Mouse (Mus musculus) CH12.LX (cell line): ENCODE results near the gene Spata21. TPM values are rescaled to one million over a fixed set of nuclear protein-coding genes. Genes with fewer than 3 reads are reported as not detected.

Source experiments
- DNase-seq: peaks from one replicate; pipeline ENCODE4 v3.0.0-alpha.2; 2013; ENCODE audit errors: extremely low read depth
- H3K27ac ChIP-seq: 2 replicates; pipeline ENCODE4 v1.5.1; 2012; ENCODE audit warnings: low read depth, mild to moderate bottlenecking, control low read depth, moderate library complexity; ENCODE audit not compliant: insufficient read depth
- H3K27me3 ChIP-seq: replicated peaks from 2 replicates; pipeline ENCODE3; 2012; ENCODE audit warnings: inconsistent platforms
- H3K36me3 ChIP-seq, 2 experiments: replicated peaks in 1 of 2; 2 replicates each; pipeline versions ENCODE3 to v1.6.1; 2012; ENCODE audit warnings: inconsistent platforms in 1 of 2, low read length in 1 of 2, mild to moderate bottlenecking in 1 of 2, mixed read lengths in 1 of 2, moderate library complexity in 1 of 2; ENCODE audit not compliant: control insufficient read depth in 1 of 2, insufficient read depth in 1 of 2
- H3K4me1 ChIP-seq, 2 experiments: 2 replicates each; pipeline ENCODE4 v1.6.1; 2012; ENCODE audit warnings: inconsistent platforms in 1 of 2, moderate library complexity in 1 of 2; ENCODE audit not compliant: insufficient read depth in 2 of 2, control insufficient read depth in 1 of 2
- H3K4me2 ChIP-seq: 2 replicates; pipeline ENCODE4 v1.6.1; 2012; ENCODE audit warnings: low read depth, mild to moderate bottlenecking, control low read depth; ENCODE audit not compliant: poor library complexity, insufficient read depth, severe bottlenecking
- H3K4me3 ChIP-seq, 3 experiments: fragments of 150-350 bp in 1 of 3; sonication (generic) in 1 of 3; replicated peaks in 1 of 3; 2 replicates each; pipeline versions ENCODE3 to v1.5.1; 2011 to 2012; ENCODE audit warnings: low read depth in 2 of 3, low read length in 2 of 3, mild to moderate bottlenecking in 2 of 3, moderate library complexity in 2 of 3, control low read depth in 1 of 3, improper control_type of control experiment in 1 of 3, inconsistent platforms in 1 of 3, mixed read lengths in 1 of 3; ENCODE audit not compliant: poor library complexity in 1 of 3
- H3K79me2 ChIP-seq: replicated peaks from 2 replicates; pipeline ENCODE4 v1.6.1; 2012; ENCODE audit warnings: mild to moderate bottlenecking, moderate library complexity; ENCODE audit not compliant: control insufficient read depth, poor library complexity, insufficient read depth, severe bottlenecking; ENCODE audit errors: extremely low read depth
- H3K9ac ChIP-seq: 2 replicates; pipeline ENCODE4 v1.6.1; 2012; ENCODE audit warnings: low read depth, mild to moderate bottlenecking, control low read depth, moderate library complexity; ENCODE audit not compliant: insufficient read depth
- H3K9me3 ChIP-seq: replicated peaks from 2 replicates; pipeline ENCODE3; 2012; ENCODE audit warnings: low read length, inconsistent platforms, mixed read lengths
- BHLHE40 ChIP-seq: IDR thresholded peaks from 2 replicates; pipeline ENCODE4 v1.6.1; 2011; ENCODE audit warnings: mild to moderate bottlenecking, low read depth, low read length, improper control_type of control experiment
- CHD1 ChIP-seq: IDR thresholded peaks from 2 replicates; pipeline ENCODE4 v1.6.1; 2012; ENCODE audit warnings: low read depth, low read length, improper control_type of control experiment, inconsistent platforms
- CTCF ChIP-seq, 2 experiments: IDR thresholded peaks in 1 of 2; conservative IDR thresholded peaks in 1 of 2; 2 replicates each; pipeline ENCODE4 v1.5.1; 2011 to 2012; ENCODE audit warnings: low read depth in 2 of 2, low read length in 2 of 2, improper control_type of control experiment in 1 of 2, inconsistent platforms in 1 of 2, mild to moderate bottlenecking in 1 of 2, moderate library complexity in 1 of 2
- E2F4 ChIP-seq: IDR thresholded peaks from 2 replicates; pipeline ENCODE4 v1.6.1; 2011; ENCODE audit warnings: low read depth, low read length, improper control_type of control experiment; ENCODE audit not compliant: insufficient replicate concordance
- ELF1 ChIP-seq: IDR thresholded peaks from 2 replicates; pipeline ENCODE4 v1.6.1; 2014; ENCODE audit warnings: low read depth, mild to moderate bottlenecking, inconsistent platforms, low read length, improper control_type of control experiment
- EP300 ChIP-seq: IDR thresholded peaks from 2 replicates; pipeline ENCODE4 v1.6.1; 2011; ENCODE audit warnings: low read length, improper control_type of control experiment
- HCFC1 ChIP-seq: IDR thresholded peaks from 2 replicates; pipeline ENCODE4 v1.6.1; 2012; ENCODE audit warnings: low read depth, mild to moderate bottlenecking, inconsistent platforms, low read length, improper control_type of control experiment
- IRF4 ChIP-seq: IDR thresholded peaks from 2 replicates; pipeline ENCODE4 v1.6.1; 2014; ENCODE audit warnings: low read depth, mild to moderate bottlenecking, inconsistent platforms, low read length, improper control_type of control experiment
- JUN ChIP-seq: IDR thresholded peaks from 2 replicates; pipeline ENCODE4 v1.6.1; 2011; ENCODE audit warnings: low read depth, mild to moderate bottlenecking, low read length, improper control_type of control experiment, moderate library complexity; ENCODE audit not compliant: insufficient read depth
- JUND ChIP-seq: conservative IDR thresholded peaks from 2 replicates; pipeline ENCODE4 v1.6.1; 2011; ENCODE audit warnings: low read depth, low read length, improper control_type of control experiment
- MAX ChIP-seq: IDR thresholded peaks from 2 replicates; pipeline ENCODE4 v1.6.1; 2011; ENCODE audit warnings: low read length, improper control_type of control experiment
- MAZ ChIP-seq: IDR thresholded peaks from 2 replicates; pipeline ENCODE4 v1.6.1; 2012; ENCODE audit warnings: low read depth, mild to moderate bottlenecking, inconsistent platforms, low read length, improper control_type of control experiment, moderate library complexity
- MEF2A ChIP-seq: IDR thresholded peaks from 2 replicates; pipeline ENCODE4 v1.6.1; 2014; ENCODE audit warnings: low read depth, mild to moderate bottlenecking, inconsistent platforms, low read length, improper control_type of control experiment, borderline replicate concordance
- MXI1 ChIP-seq: IDR thresholded peaks from 2 replicates; pipeline ENCODE4 v1.6.1; 2011; ENCODE audit warnings: mild to moderate bottlenecking, low read depth, low read length, improper control_type of control experiment
- PAX5 ChIP-seq: IDR thresholded peaks from 2 replicates; pipeline ENCODE4 v1.6.1; 2012; ENCODE audit warnings: low read length, inconsistent platforms, mixed read lengths
- POLR2A ChIP-seq: IDR thresholded peaks from 2 replicates; pipeline ENCODE4 v1.6.1; 2011; ENCODE audit warnings: low read depth, mild to moderate bottlenecking, improper control_type of control experiment, low read length
- SIN3A ChIP-seq: IDR thresholded peaks from 2 replicates; pipeline ENCODE4 v1.6.1; 2012; ENCODE audit warnings: low read length, improper control_type of control experiment, inconsistent platforms
- SMC3 ChIP-seq: IDR thresholded peaks from 2 replicates; pipeline ENCODE4 v1.6.1; 2011; ENCODE audit warnings: low read depth, low read length, improper control_type of control experiment
- TCF12 ChIP-seq: IDR thresholded peaks from 2 replicates; pipeline ENCODE4 v1.6.1; 2014; ENCODE audit warnings: low read depth, mild to moderate bottlenecking, inconsistent platforms, low read length, improper control_type of control experiment
- UBTF ChIP-seq: IDR thresholded peaks from 2 replicates; pipeline ENCODE4 v1.6.1; 2012; ENCODE audit warnings: low read depth, mild to moderate bottlenecking, inconsistent platforms, low read length, improper control_type of control experiment, moderate library complexity
- USF1 ChIP-seq: IDR thresholded peaks from 2 replicates; pipeline ENCODE4 v1.6.1; 2014; ENCODE audit warnings: low read depth, mild to moderate bottlenecking, inconsistent platforms, low read length, improper control_type of control experiment
- ZMIZ1 ChIP-seq: IDR thresholded peaks from 2 replicates; pipeline ENCODE4 v1.6.1; 2012; ENCODE audit warnings: low read depth, mild to moderate bottlenecking, inconsistent platforms, low read length, improper control_type of control experiment
- ZNF384 ChIP-seq: IDR thresholded peaks from 2 replicates; pipeline ENCODE4 v1.6.1; 2012; ENCODE audit warnings: low read depth, low read length, improper control_type of control experiment, inconsistent platforms
- dilution Hi-C: fragments of 300-500 bp; cut with MboI; formaldehyde crosslinking; loops from 2 replicates; pipeline ENCODE4 v1.14.3; 2020; ENCODE audit warnings: low sequenced_read_pairs; ENCODE audit not compliant: extremely low pct_unique_long_range_greater_than_20kb, extremely low pct_ligation_motif_present
- in situ Hi-C: fragments of 300-500 bp; cut with MboI; formaldehyde crosslinking; loops from 3 replicates; pipeline ENCODE4 v1.14.3; 2019; ENCODE audit warnings: low sequenced_read_pairs, low pct_ligation_motif_present, low pct_unique_long_range_greater_than_20kb, mixed read lengths
- polyA plus RNA-seq: library from polyadenylated mRNA; unstranded; fragments of >175 nt; gene quantifications from 2 replicates; pipeline ENCODE4 v1.2.1, GENCODE M21; 2012; ENCODE audit warnings: low read depth; ENCODE audit not compliant: insufficient read length
- total RNA-seq, 2 experiments: library from RNA; depleted of rRNA; stranded (reverse); fragments of 300-350 nt in 1 of 2; fragments of >200 nt in 1 of 2; gene quantifications; 2 replicates each; pipeline ENCODE4 v1.2.3; 2012 to 2014

Spata21 gene
- total and polyA plus RNA-seq, 3 experiments = not detected

- Histone ChIP-seq H3K27ac (no peak overlapping the region), H3K9ac (no peak overlapping the region), H3K4me1 (peaks cover 4 to 21% of the 10 kb centered on the region in 2 experiments), H3K36me3 (peaks cover 0 to 49% of the 10 kb centered on the region in 2 experiments), H3K27me3 (no peaks in the 10 kb centered on the region), H3K4me2 (no peak overlapping the region), H3K79me2 (no peaks in the 10 kb centered on the region), H3K4me3 (no peak overlapping the region), H3K9me3 (no peaks in the 10 kb centered on the region)
- no peak for DNase-seq
- in situ Hi-C loops (no loop called here), dilution Hi-C loops (no loop called here)
- TF ChIP-seq POLR2A = no peak
- no peak for TF ChIP-seq SMC3
- TF ChIP-seq MAZ = no peak
- TF ChIP-seq ZMIZ1 = no peak
- no peak for TF ChIP-seq IRF4
- TF ChIP-seq MXI1 = no peak
- no peak for TF ChIP-seq CHD1
- TF ChIP-seq MAX = no peak
- TF ChIP-seq SIN3A = no peak
- no peak for TF ChIP-seq ELF1
- TF ChIP-seq E2F4 = no peak
- no peak for TF ChIP-seq EP300
- TF ChIP-seq PAX5 = no peak
- no peak for TF ChIP-seq BHLHE40
- no peak for TF ChIP-seq JUN
- no peak for TF ChIP-seq JUND
- TF ChIP-seq CTCF (conservative IDR thresholded peaks at IDR 0.05 in 1 of 2, IDR thresholded peaks at IDR 0.05 in 1 of 2; ENCODE audit: low read depth in 2 of 2, low read length in 2 of 2) = no peak
Measured at GRCm38 (mm10) chr4:141053138-141053537, 35.0 kb upstream of the Spata21 start.

GRCm38 (mm10) chr4:141053568-141054161, 34.5 kb upstream of the Spata21 start:
- H3K79me2 ChIP-seq = no peaks in the 10 kb centered on the region
- no peaks in the 10 kb centered on the region for H3K27me3 ChIP-seq
- H3K9ac ChIP-seq = no peak overlapping the region
- peak; percentile 41 for DNase-seq
- dilution Hi-C loops = no loop called here
- H3K36me3 ChIP-seq = peaks cover 0 to 47% of the 10 kb centered on the region in 2 experiments
- H3K4me2 ChIP-seq = no peak overlapping the region
- H3K4me3 ChIP-seq = no peak overlapping the region
- no peak overlapping the region for H3K27ac ChIP-seq
- peaks cover 4 to 21% of the 10 kb centered on the region in 2 experiments; a peak in 3 of 4 replicates for H3K4me1 ChIP-seq
- no peak for TF ChIP-seq JUN
- TF ChIP-seq ZMIZ1 = no peak
- TF ChIP-seq UBTF = no peak
- no peak for TF ChIP-seq USF1
- TF ChIP-seq MEF2A = no peak
- TF ChIP-seq MXI1 = no peak
- no peak for TF ChIP-seq HCFC1
- no peak for TF ChIP-seq E2F4
- TF ChIP-seq JUND = no peak
- TF ChIP-seq TCF12 = no peak
- no peak for TF ChIP-seq ZNF384
- no peak for TF ChIP-seq MAZ
- no peak for TF ChIP-seq CHD1
- no peak for TF ChIP-seq POLR2A
- in situ Hi-C loops = no loop called here
- H3K9me3 ChIP-seq = no peaks in the 10 kb centered on the region
